Comparison of ENCODE assay signal across 8 mouse cellular contexts in the genomic region with DNA sequence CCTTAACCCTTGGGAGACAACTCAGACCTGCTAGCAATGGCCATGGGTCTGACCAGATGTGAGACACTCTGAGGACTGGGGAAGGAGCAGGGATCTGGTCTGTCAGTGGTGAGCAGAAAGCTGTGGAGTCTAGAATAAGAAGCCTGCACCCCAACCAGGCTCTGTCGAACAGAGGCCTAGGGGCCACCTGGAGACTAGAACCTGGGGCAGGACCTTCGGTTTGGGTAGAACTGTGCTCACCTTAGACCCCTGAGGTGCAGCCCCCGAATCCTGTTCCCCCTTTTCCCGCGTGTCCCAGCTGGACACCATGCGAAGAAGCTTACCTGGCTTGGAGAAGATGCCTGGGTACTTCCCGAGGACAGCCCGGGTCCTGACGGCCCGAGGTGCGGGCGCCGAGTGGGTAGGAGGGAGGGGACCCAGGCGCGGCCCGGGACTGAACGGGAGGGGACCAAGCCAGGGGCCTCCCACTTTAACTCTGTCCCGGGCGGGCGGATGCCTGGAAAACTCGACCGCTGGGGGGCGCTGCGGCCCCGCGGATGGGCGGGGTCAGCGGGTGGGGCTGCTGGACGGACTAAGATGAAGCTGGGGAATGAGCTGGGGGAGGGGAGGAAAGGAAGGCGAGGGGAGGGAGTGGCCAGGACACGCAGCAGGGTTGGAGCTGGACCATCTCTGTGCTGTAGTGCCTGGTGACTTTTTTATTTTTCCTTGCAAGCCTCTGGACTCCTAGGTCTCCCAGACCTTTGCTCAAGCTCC. TPM values are rescaled to one million over a fixed set of nuclear protein-coding genes. Genes with fewer than 3 reads are reported as not detected.
A peak's percentile ranks its signal among the peaks of the same experiment; 100 is the strongest.
DNase-seq lines count a peak whose midpoint lies in the region; ATAC-seq and TF ChIP-seq lines count a peak whose summit lies in the region.

A gene (minus strand): TSS at position 703 of the 753 bp plus-strand sequence.

- no peaks in the 10 kb centered on the region for H3K36me3 ChIP-seq in heart, embryonic 12.5 days
- no peaks in the 10 kb centered on the region for H3K36me3 ChIP-seq in kidney, postnatal 0 days (ENCODE audit: insufficient read depth, low read length)
- no peaks in the 10 kb centered on the region for H3K36me3 ChIP-seq in liver, adult 2 months (ENCODE audit: control insufficient read depth, insufficient read depth, low read length)
- no peaks in the 10 kb centered on the region for H3K36me3 ChIP-seq in neural tube, embryonic 12.5 days

- peak within 1 kb of the TSS; percentile 71 for H3K4me2 ChIP-seq in heart, embryonic 12.5 days
- H3K4me2 ChIP-seq in kidney, postnatal 0 days (ENCODE audit: low read length), result peak within 1 kb of the TSS; percentile 56
- H3K4me2 ChIP-seq in neural tube, embryonic 12.5 days (replicated peaks), result peak within 1 kb of the TSS; percentile 68

- WGBS in heart, embryonic 12.5 days, result 2% methylated on average over 30 of the region's 31 CpGs
- WGBS in kidney, postnatal 0 days, result 3% methylated on average over 27 of the region's 31 CpGs
- 7% methylated on average over 31 of the region's 31 CpGs for WGBS in liver, adult 2 months
- 5% methylated on average over 31 of the region's 31 CpGs for WGBS in neural tube, embryonic 12.5 days

- no peaks in the 10 kb centered on the region for H3K4me1 ChIP-seq in embryonic fibroblast, embryonic 13.5 days (ENCODE audit: control insufficient read depth, insufficient read depth, low read length)
- H3K4me1 ChIP-seq in heart, embryonic 12.5 days (replicated peaks), result peaks cover 5% of the 10 kb centered on the region
- H3K4me1 ChIP-seq in kidney, postnatal 0 days (replicated peaks; ENCODE audit: insufficient read depth, low read length), result no peaks in the 10 kb centered on the region
- H3K4me1 ChIP-seq in liver, adult 2 months (ENCODE audit: control insufficient read depth, insufficient read depth, low read length), result no peaks in the 10 kb centered on the region
- peaks cover 7% of the 10 kb centered on the region for H3K4me1 ChIP-seq in neural tube, embryonic 12.5 days

- ATAC-seq in heart, embryonic 12.5 days (ENCODE audit: insufficient number of reproducible peaks, low FRiP score), result peak; percentile 92
- peak; percentile 95 for ATAC-seq in kidney, postnatal 0 days (replicated peaks; ENCODE audit: low FRiP score, low read depth)
- ATAC-seq in neural tube, embryonic 12.5 days (ENCODE audit: low FRiP score, low read depth), result peak; percentile 74

- peak within 1 kb of the TSS; percentile 45 for H3K27ac ChIP-seq in embryonic fibroblast, embryonic 13.5 days (ENCODE audit: insufficient read depth, low read length)
- no peak within 1 kb of the TSS for H3K27ac ChIP-seq in heart, embryonic 12.5 days (ENCODE audit: poor library complexity, severe bottlenecking)
- peak within 1 kb of the TSS; percentile 42 for H3K27ac ChIP-seq in kidney, postnatal 0 days
- no peak within 1 kb of the TSS for H3K27ac ChIP-seq in liver, adult 2 months (replicated peaks; ENCODE audit: insufficient read depth, low read depth, low read length)
- no peak within 1 kb of the TSS for H3K27ac ChIP-seq in neural tube, embryonic 12.5 days

- peak; percentile 94 for TF ChIP-seq POLR2A in embryonic fibroblast, embryonic 13.5 days (IDR thresholded peaks at IDR 0.05; ENCODE audit: low read depth, low read length)
- TF ChIP-seq POLR2A in liver, adult 2 months (IDR thresholded peaks at IDR 0.05; ENCODE audit: extremely low read depth, insufficient read depth, low read length), result no peak

- H3K27me3 ChIP-seq in heart, embryonic 12.5 days (replicated peaks), result no peaks in the 10 kb centered on the region
- no peaks in the 10 kb centered on the region for H3K27me3 ChIP-seq in kidney, postnatal 0 days (ENCODE audit: insufficient read depth, low read length)
- H3K27me3 ChIP-seq in liver, adult 2 months (ENCODE audit: control insufficient read depth, insufficient read depth, low read length), result no peaks in the 10 kb centered on the region
- H3K27me3 ChIP-seq in neural tube, embryonic 12.5 days (replicated peaks), result no peaks in the 10 kb centered on the region

- TF ChIP-seq CTCF in embryonic fibroblast, embryonic 13.5 days (IDR thresholded peaks at IDR 0.05; ENCODE audit: borderline replicate concordance, insufficient read depth, low read length), result peak; percentile 42; the same call in 1 of the 2 replicates
- TF ChIP-seq CTCF in kidney, postnatal 0 days (IDR thresholded peaks at IDR 0.05; ENCODE audit: low read depth), result peak; percentile 83
- TF ChIP-seq CTCF in liver, adult 2 months (IDR thresholded peaks at IDR 0.05; ENCODE audit: low read depth, low read length), result peak; percentile 58

- peak within 1 kb of the TSS; percentile 64 for H3K9ac ChIP-seq in heart, embryonic 12.5 days
- peak within 1 kb of the TSS; percentile 58 for H3K9ac ChIP-seq in kidney, postnatal 0 days (ENCODE audit: low read depth, low read length)
- peak within 1 kb of the TSS; percentile 53 for H3K9ac ChIP-seq in liver, adult 2 months (ENCODE audit: low read depth, low read length)
- peak within 1 kb of the TSS; percentile 45 for H3K9ac ChIP-seq in neural tube, embryonic 12.5 days

- H3K4me3 ChIP-seq in embryonic fibroblast, embryonic 13.5 days (ENCODE audit: insufficient read depth, low read length), result peak within 1 kb of the TSS; percentile 62
- peak within 1 kb of the TSS; percentile 50 for H3K4me3 ChIP-seq in heart, embryonic 12.5 days
- peak within 1 kb of the TSS; percentile 39 for H3K4me3 ChIP-seq in kidney, postnatal 0 days (replicated peaks; ENCODE audit: low read depth, low read length)
- peak within 1 kb of the TSS; percentile 50 for H3K4me3 ChIP-seq in liver, adult 2 months (ENCODE audit: insufficient read depth, low read depth, low read length)
- peak within 1 kb of the TSS; percentile 37 for H3K4me3 ChIP-seq in neural tube, embryonic 12.5 days

- H3K9me3 ChIP-seq in heart, embryonic 12.5 days (replicated peaks), result no peaks in the 10 kb centered on the region
- H3K9me3 ChIP-seq in kidney, postnatal 0 days (replicated peaks; ENCODE audit: low read length), result no peaks in the 10 kb centered on the region
- H3K9me3 ChIP-seq in neural tube, embryonic 12.5 days, result no peaks in the 10 kb centered on the region

- peak; percentile 26 for DNase-seq in 416B (ENCODE audit: low read depth)
- DNase-seq in adrenal gland, postnatal 4 days (ENCODE audit: low spot score in 2 of 2), result peak; percentile 75 to 84
- peak; percentile 96 for DNase-seq in kidney, postnatal 0 days (ENCODE audit: low spot score)
- DNase-seq in liver, adult 2 months (ENCODE audit: extremely low read depth, low read depth, low spot score), result peak; percentile 19
- peak; percentile 86 for DNase-seq in testis, postnatal 14 days (ENCODE audit: low spot score)

- H3K79me2 ChIP-seq in liver, adult 2 months (ENCODE audit: control insufficient read depth, insufficient read depth, low read length), result no peaks in the 10 kb centered on the region

RNA-seq across cellular contexts. Expression of the gene that starts here (rescaled TPM):
- 100 to 1,000 TPM; 175 to 182 TPM for total RNA-seq in adrenal gland, postnatal 4 days (2021)
- polyA plus RNA-seq in embryonic fibroblast, embryonic 13.5 days (2011; ENCODE audit: insufficient read length, low read depth, missing spikeins), result 476 and 628 TPM in 2 replicates
- polyA plus RNA-seq in heart, embryonic 12.5 days (2016; fragmentation: Nextera tagmentation; extraction: Ambion mirVana), result 37.9 and 38.0 TPM in 2 replicates
- polyA plus RNA-seq in kidney, postnatal 0 days (2015; fragmentation: Nextera tagmentation; extraction: Ambion mirVana), result 63.9 and 64.2 TPM in 2 replicates
- 1.8 and 2.9 TPM in 2 replicates for total RNA-seq in liver, adult 2 months (2014; rRNA removed)
- polyA plus RNA-seq in liver, adult 2 months (2012; rRNA removed), result 3.2 and 3.6 TPM in 2 replicates
- polyA plus RNA-seq in neural tube, embryonic 12.5 days (2016; fragmentation: Nextera tagmentation; extraction: Ambion mirVana), result 30.9 and 31.0 TPM in 2 replicates

Comparison
In these comparisons a context has a peak if more than half of its experiments do, and no peak if none do; other contexts are left out.
1. RNA of the gene that starts here (total RNA-seq): 175 to 182 TPM in adrenal gland, postnatal 4 days; 1.8 to 2.9 TPM in liver, adult 2 months; every median in the first group is over 10 times any median in the second.
2. DNase-seq: peak in every context shown above with its lines; median percentile 96 in kidney, postnatal 0 days; 86 in testis, postnatal 14 days; 80 in adrenal gland, postnatal 4 days; 26 in 416B; 19 in liver, adult 2 months.
3. H3K27ac ChIP-seq: peak in embryonic fibroblast, embryonic 13.5 days (single experiment) and kidney, postnatal 0 days (single experiment); none in heart, embryonic 12.5 days (single experiment), liver, adult 2 months (single experiment) and neural tube, embryonic 12.5 days (single experiment).
4. Peak in every context shown above with its lines, with median percentiles within 50 percentile points of each other: H3K4me3 ChIP-seq, CTCF ChIP-seq, ATAC-seq, H3K4me2 ChIP-seq and H3K9ac ChIP-seq.